Mouse (Mus musculus): Measurements from ENCODE around the gene Slc36a3. TPM values are rescaled to one million over a fixed set of nuclear protein-coding genes. Genes with fewer than 3 reads are reported as not detected.

The Slc36a3 gene
- polyA plus RNA-seq, 1 experiment from 2014 or later: not detected

Other genes with a start within 250 kb of the Slc36a3 start
- 48.2 and 49.9 TPM in 2 replicates for gene Gpx3, start 249.3 kb downstream of the Slc36a3 start, polyA plus RNA-seq (2014; fragmentation: Nextera tagmentation; extraction: Ambion mirVana)
- gene Tnip1, start 188.8 kb downstream of the Slc36a3 start, polyA plus RNA-seq (2014; fragmentation: Nextera tagmentation; extraction: Ambion mirVana): 13.3 and 13.4 TPM in 2 replicates
- 93.9 and 97.4 TPM in 2 replicates for gene Anxa6, start 118.3 kb downstream of the Slc36a3 start, polyA plus RNA-seq (2014; fragmentation: Nextera tagmentation; extraction: Ambion mirVana)
- 0.23 and 0.88 TPM in 2 replicates for gene Ccdc69, start 73.6 kb downstream of the Slc36a3 start, polyA plus RNA-seq (2014; fragmentation: Nextera tagmentation; extraction: Ambion mirVana)
- gene Gm2a, start 53.6 kb downstream of the Slc36a3 start, polyA plus RNA-seq (2014; fragmentation: Nextera tagmentation; extraction: Ambion mirVana): 9.0 TPM in 2 replicates
- 0.13 and 0.24 TPM in 2 replicates for gene Slc36a2, start 33.4 kb upstream of the Slc36a3 start, polyA plus RNA-seq (2014; fragmentation: Nextera tagmentation; extraction: Ambion mirVana)
- gene Slc36a1, start 52.6 kb upstream of the Slc36a3 start, polyA plus RNA-seq (2014; fragmentation: Nextera tagmentation; extraction: Ambion mirVana): 1.7 and 1.9 TPM in 2 replicates
- gene Fat2, start 184.9 kb upstream of the Slc36a3 start, polyA plus RNA-seq (2014; fragmentation: Nextera tagmentation; extraction: Ambion mirVana): 0.23 and 0.25 TPM in 2 replicates

Measured in limb, embryonic 11.5 days (tissue).